Mouse (Mus musculus) intestine, embryonic 14.5 days (tissue): ENCODE data around the gene Slc15a1. TPM values are rescaled to one million over a fixed set of nuclear protein-coding genes. Genes with fewer than 3 reads are reported as not detected.

Source experiments
- ATAC-seq: fragments of 200-750 bp; cut with Nextera tagmentation; replicated peaks from 2 replicates; pipeline ENCODE4 v1.8.0; 2017; ENCODE audit warnings: low read depth, moderate number of reproducible peaks, moderate TSS enrichment, moderate library complexity; ENCODE audit not compliant: low FRiP score, low TSS enrichment
- DNase-seq: peaks from one replicate; pipeline ENCODE4 v3.0.0-alpha.2; 2018; ENCODE audit warnings: low spot score
- H3K27ac ChIP-seq: fragments of 300-500 bp; sonication (generic); 2 replicates; pipeline ENCODE4 v1.5.1; 2014; ENCODE audit warnings: low read depth, mild to moderate bottlenecking, control low read depth
- H3K27me3 ChIP-seq: fragments of 300-500 bp; sonication (generic); replicated peaks from 2 replicates; pipeline ENCODE4 v1.6.1; 2014; ENCODE audit warnings: low read length, control low read depth; ENCODE audit not compliant: control insufficient read depth, insufficient read depth
- H3K36me3 ChIP-seq: fragments of 300-500 bp; sonication (generic); 2 replicates; pipeline ENCODE4 v1.6.1; 2014; ENCODE audit warnings: low read length, control low read depth; ENCODE audit not compliant: control insufficient read depth, insufficient read depth
- H3K4me1 ChIP-seq: fragments of 300-500 bp; sonication (generic); replicated peaks from 2 replicates; pipeline ENCODE4 v1.6.1; 2014; ENCODE audit warnings: low read length, control low read depth, mixed read lengths; ENCODE audit not compliant: control insufficient read depth, insufficient read depth
- H3K4me2 ChIP-seq: fragments of 300-500 bp; sonication (generic); 2 replicates; pipeline ENCODE4 v1.6.1; 2014; ENCODE audit warnings: low read length
- H3K4me3 ChIP-seq: fragments of 300-500 bp; sonication (generic); 2 replicates; pipeline ENCODE4 v1.5.1; 2014; ENCODE audit warnings: low read depth, low read length, control low read depth, mixed read lengths
- H3K9ac ChIP-seq: fragments of 300-500 bp; sonication (generic); 2 replicates; pipeline ENCODE4 v1.6.1; 2014; ENCODE audit warnings: mild to moderate bottlenecking, low read length
- H3K9me3 ChIP-seq: fragments of 300-500 bp; sonication (generic); 2 replicates; pipeline ENCODE4 v1.6.1; 2016; ENCODE audit warnings: low read length, control low read depth; ENCODE audit not compliant: control insufficient read depth
- WGBS: fragments of 180-500 bp; shearing (Covaris S2); extraction: QIAGEN DNeasy Blood & Tissue Kit; methylation state at CpG from one replicate; pipeline ENCODE4 v1.1.7; 2014; 5-methylcytosine and 5-hydroxymethylcytosine counted together
- polyA plus RNA-seq: library from polyadenylated mRNA; unstranded; fragments of >200 nt; fragmentation: Nextera tagmentation; extraction: Ambion mirVana; gene quantifications from 2 replicates; pipeline ENCODE4 v1.2.1, GENCODE M21; 2014

Gene Slc15a1
- polyA plus RNA-seq, 1 experiment from 2014 or later: 0.39 TPM

DNA sequence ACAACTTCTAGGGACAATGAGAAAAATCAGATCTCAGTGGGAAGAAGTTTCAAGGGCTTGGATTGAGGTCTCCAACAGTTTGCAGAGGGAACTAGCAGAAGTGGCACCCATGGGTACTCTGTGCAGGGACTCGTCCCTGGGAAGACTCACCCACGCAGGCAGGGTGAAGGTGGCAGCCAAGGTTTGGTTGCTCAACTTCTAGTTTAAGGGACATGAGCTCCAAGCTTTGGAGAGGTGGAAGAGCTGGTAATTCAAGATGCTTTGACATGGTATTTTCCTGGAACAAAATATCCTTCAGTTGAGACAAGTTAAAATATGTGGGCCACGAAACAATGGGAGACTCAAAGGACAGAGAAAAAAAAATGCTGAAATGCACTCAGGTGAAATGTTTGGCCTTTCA, 29.4 kb upstream of the Slc15a1 start:
- WGBS: 89% methylated on average over 3 of the region's 3 CpGs

DNA sequence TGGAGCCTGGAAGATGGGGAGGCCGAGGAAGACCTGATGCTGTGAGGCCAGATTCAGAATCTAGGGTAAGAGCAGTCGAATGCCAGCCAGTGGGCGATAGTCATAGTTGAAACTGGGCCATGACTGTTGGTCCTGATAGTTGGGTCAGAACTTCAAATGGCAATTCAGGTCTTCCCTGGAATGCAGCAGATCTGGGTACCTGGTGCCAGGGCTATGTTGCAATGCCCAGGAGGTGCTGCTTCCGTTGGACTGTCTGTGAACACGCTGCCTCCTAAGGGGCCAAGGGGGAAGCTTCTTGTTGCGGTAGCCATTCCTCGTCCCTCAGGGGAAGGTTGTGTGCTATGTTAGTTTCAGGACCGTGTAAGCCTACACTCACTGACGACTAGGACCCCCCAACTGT, 25.8 kb upstream of the Slc15a1 start:
- DNase-seq (no peak), ATAC-seq (no peak)
- H3K27ac ChIP-seq: no peak overlapping the region
- 82% methylated on average over 9 of the region's 9 CpGs for WGBS
- H3K27me3 ChIP-seq: no peaks in the 10 kb centered on the region
- no peaks in the 10 kb centered on the region for H3K9me3 ChIP-seq
- H3K9ac ChIP-seq: no peak overlapping the region
- H3K36me3 ChIP-seq: no peaks in the 10 kb centered on the region
- H3K4me1 ChIP-seq: no peaks in the 10 kb centered on the region
- no peak overlapping the region for H3K4me3 ChIP-seq
- no peak overlapping the region for H3K4me2 ChIP-seq

More for the DNA sequence above, 29.4 kb upstream of the Slc15a1 start:
- DNase-seq: no peak
- H3K36me3 ChIP-seq: no peaks in the 10 kb centered on the region
- no peak overlapping the region for H3K4me2 ChIP-seq
- H3K9ac ChIP-seq: no peak overlapping the region
- no peak overlapping the region for H3K27ac ChIP-seq
- no peaks in the 10 kb centered on the region for H3K4me1 ChIP-seq
- no peak for ATAC-seq
- no peaks in the 10 kb centered on the region for H3K27me3 ChIP-seq
- no peak overlapping the region for H3K4me3 ChIP-seq
- H3K9me3 ChIP-seq: 0 out of 2 replicates have a peak, but pooled peaks cover 4% of the 10 kb centered on the region

- no peaks in the 10 kb centered on the region for H3K9me3 ChIP-seq
- WGBS: 80% methylated on average over 3 of the region's 3 CpGs
- H3K27ac ChIP-seq: no peak overlapping the region
- H3K36me3 ChIP-seq: no peaks in the 10 kb centered on the region
- H3K4me1 ChIP-seq: no peaks in the 10 kb centered on the region
- no peaks in the 10 kb centered on the region for H3K27me3 ChIP-seq
- DNase-seq (no peak), ATAC-seq (no peak)
- H3K9ac ChIP-seq: no peak overlapping the region
- H3K4me3 ChIP-seq: no peak overlapping the region
- H3K4me2 ChIP-seq: no peak overlapping the region
Measured at GRCm38 (mm10) chr14:121527883-121528282, 22.8 kb upstream of the Slc15a1 start.

DNA sequence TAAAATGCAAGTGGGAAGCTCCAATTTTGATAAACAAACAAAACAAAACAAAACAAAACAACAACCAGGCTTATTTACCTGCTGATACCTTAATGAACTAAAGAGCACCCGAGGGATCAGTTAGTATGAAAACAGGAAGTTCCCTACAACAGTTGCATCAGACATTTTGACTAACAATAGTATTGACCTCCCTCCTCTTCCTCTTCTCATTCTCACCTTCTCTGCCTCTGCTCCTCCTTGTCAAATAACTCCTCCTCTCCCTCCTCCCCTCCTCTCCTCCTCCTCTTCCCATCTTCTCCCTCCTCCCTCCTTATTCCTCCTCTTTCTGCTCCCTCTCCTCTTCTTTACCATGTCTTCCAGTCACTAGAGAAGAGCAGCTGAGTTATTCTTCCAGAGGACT, 22.1 kb upstream of the Slc15a1 start:
- Histone ChIP-seq H3K4me3 (no peak overlapping the region), H3K4me2 (no peak overlapping the region), H3K4me1 (no peaks in the 10 kb centered on the region), H3K9ac (no peak overlapping the region), H3K27me3 (no peaks in the 10 kb centered on the region), H3K9me3 (no peaks in the 10 kb centered on the region), H3K27ac (no peak overlapping the region), H3K36me3 (no peaks in the 10 kb centered on the region)
- no peak for DNase-seq
- ATAC-seq: no peak
- WGBS: 56% methylated on average over 1 of the region's 1 CpGs

GRCm38 (mm10) chr14:121521709-121522108, 16.7 kb upstream of the Slc15a1 start:
- 44% methylated on average over 4 of the region's 4 CpGs for WGBS
- DNase-seq (no peak), ATAC-seq (no peak)
- H3K4me1 ChIP-seq: peaks cover 10% of the 10 kb centered on the region
- H3K4me2 ChIP-seq: no peak overlapping the region
- H3K27ac ChIP-seq: no peak overlapping the region
- no peak overlapping the region for H3K9ac ChIP-seq
- H3K4me3 ChIP-seq: no peak overlapping the region
- no peaks in the 10 kb centered on the region for H3K9me3 ChIP-seq
- no peaks in the 10 kb centered on the region for H3K36me3 ChIP-seq
- H3K27me3 ChIP-seq: no peaks in the 10 kb centered on the region

DNA sequence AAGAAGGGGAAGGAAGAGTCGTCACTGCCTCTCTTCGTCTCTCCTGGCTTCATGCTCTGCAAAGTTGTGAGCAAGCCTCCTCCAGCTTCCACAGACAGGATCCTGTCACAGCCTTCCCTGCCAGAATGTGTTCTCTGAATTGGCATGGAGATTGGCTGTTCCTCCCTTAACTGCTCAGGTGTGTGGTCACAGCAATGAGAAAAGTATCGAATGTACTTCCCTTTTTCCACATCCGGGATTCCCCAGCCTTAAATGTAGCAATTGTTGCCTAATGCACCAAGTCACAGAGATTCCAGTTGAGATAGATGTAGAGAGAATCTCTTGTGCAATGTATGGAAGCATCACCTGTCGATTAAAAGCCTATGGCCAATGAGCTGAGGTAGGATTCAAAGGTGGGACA, 11.8 kb upstream of the Slc15a1 start:
- no peaks in the 10 kb centered on the region for H3K36me3 ChIP-seq
- no peaks in the 10 kb centered on the region for H3K9me3 ChIP-seq
- H3K27ac ChIP-seq: no peak overlapping the region
- H3K4me3 ChIP-seq: no peak overlapping the region
- ATAC-seq: no peak
- DNase-seq: no peak
- peaks cover 7% of the 10 kb centered on the region for H3K4me1 ChIP-seq
- no peak overlapping the region for H3K4me2 ChIP-seq
- no peak overlapping the region for H3K9ac ChIP-seq
- WGBS: 72% methylated on average over 5 of the region's 5 CpGs
- H3K27me3 ChIP-seq: no peaks in the 10 kb centered on the region

DNA sequence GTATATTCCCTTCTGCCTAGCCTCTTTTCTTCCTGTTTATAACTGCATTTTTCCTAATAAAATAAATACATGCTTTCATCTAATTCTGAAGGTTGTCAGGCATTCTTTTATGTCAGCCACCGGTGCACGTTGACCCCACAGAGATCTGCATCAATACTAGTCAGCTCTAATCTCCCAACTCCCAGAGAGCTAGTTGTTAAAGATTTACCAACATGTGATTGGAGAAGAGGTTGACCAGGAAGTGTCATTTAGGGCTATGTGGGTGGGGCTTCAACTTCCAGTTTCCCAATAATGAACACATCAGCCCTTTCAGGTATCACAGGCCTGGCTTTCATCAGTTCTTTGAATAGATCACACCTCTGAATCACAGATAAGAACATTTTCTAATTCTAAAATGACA, 3.9 kb upstream of the Slc15a1 start:
- H3K9me3 ChIP-seq: 0 out of 2 replicates have a peak, but pooled peaks cover 3% of the 10 kb centered on the region
- H3K4me2 ChIP-seq: no peak overlapping the region
- no peaks in the 10 kb centered on the region for H3K36me3 ChIP-seq
- DNase-seq (no peak), ATAC-seq (no peak)
- no peak overlapping the region for H3K9ac ChIP-seq
- 0 out of 2 replicates have a peak, but pooled peaks cover 8% of the 10 kb centered on the region for H3K4me1 ChIP-seq
- 54% methylated on average over 2 of the region's 2 CpGs for WGBS
- H3K27me3 ChIP-seq: peaks cover 18% of the 10 kb centered on the region; the same call in 1 of the 2 replicates
- H3K27ac ChIP-seq: no peak overlapping the region
- H3K4me3 ChIP-seq: no peak overlapping the region

- 14% methylated on average over 6 of the region's 6 CpGs for WGBS
- ATAC-seq: 0 out of 2 replicates have a peak, but pooled peaks have one; percentile 30
Measured at GRCm38 (mm10) chr14:121506336-121506735, 1.3 kb upstream of the Slc15a1 start.

GRCm38 (mm10) chr14:121505485-121505860, 421 bp upstream of the Slc15a1 start:
- Histone ChIP-seq H3K36me3 (no peaks in the 10 kb centered on the region), H3K9ac (no peak overlapping the region), H3K4me2 (peak overlapping the region; percentile 40; the same call in 1 of the 2 replicates), H3K4me3 (no peak overlapping the region), H3K27ac (no peak overlapping the region), H3K9me3 (no peaks in the 10 kb centered on the region), H3K27me3 (peaks cover 19% of the 10 kb centered on the region; the same call in 1 of the 2 replicates), H3K4me1 (0 out of 2 replicates have a peak, but pooled peaks cover 8% of the 10 kb centered on the region)
- DNase-seq: no peak
- no peak for ATAC-seq
- WGBS: 39% methylated on average over 9 of the region's 9 CpGs

More at GRCm38 (mm10) chr14:121506336-121506735, 1.3 kb upstream of the Slc15a1 start:
- Histone ChIP-seq H3K36me3 (no peaks in the 10 kb centered on the region), H3K9me3 (0 out of 2 replicates have a peak, but pooled peaks cover 3% of the 10 kb centered on the region), H3K27ac (no peak overlapping the region), H3K9ac (no peak overlapping the region), H3K4me1 (0 out of 2 replicates have a peak, but pooled peaks cover 8% of the 10 kb centered on the region), H3K4me3 (no peak overlapping the region), H3K27me3 (peaks cover 19% of the 10 kb centered on the region; the same call in 1 of the 2 replicates), H3K4me2 (no peak overlapping the region)
- DNase-seq: no peak
